Mouse (Mus musculus) embryonic facial prominence, embryonic 13.5 days (tissue): ENCODE data around the gene Zfp36. TPM values are rescaled to one million over a fixed set of nuclear protein-coding genes. Genes with fewer than 3 reads are reported as not detected.

Source experiments
- ATAC-seq: fragments of 200-750 bp; cut with Nextera tagmentation; 2 replicates; pipeline ENCODE4 v1.8.0; 2017; ENCODE audit warnings: low read depth; ENCODE audit not compliant: insufficient number of reproducible peaks, insufficient read depth, low FRiP score, low TSS enrichment
- H3K27ac ChIP-seq: fragments of 300-500 bp; sonication (generic); 2 replicates; pipeline ENCODE4 v1.5.1; 2015; ENCODE audit warnings: moderate library complexity, mild to moderate bottlenecking, inconsistent platforms
- H3K27me3 ChIP-seq: fragments of 300-500 bp; sonication (generic); 2 replicates; pipeline ENCODE4 v1.6.1; 2015; ENCODE audit warnings: mild to moderate bottlenecking, inconsistent platforms
- H3K36me3 ChIP-seq: fragments of 300-500 bp; sonication (generic); 2 replicates; pipeline ENCODE4 v1.6.1; 2015; ENCODE audit warnings: mild to moderate bottlenecking, inconsistent platforms
- H3K4me1 ChIP-seq: fragments of 300-500 bp; sonication (generic); 2 replicates; pipeline ENCODE4 v1.6.1; 2015; ENCODE audit warnings: inconsistent platforms
- H3K4me2 ChIP-seq: fragments of 300-500 bp; sonication (generic); 2 replicates; pipeline ENCODE4 v1.6.1; 2015; ENCODE audit warnings: moderate library complexity, mild to moderate bottlenecking, inconsistent platforms
- H3K4me3 ChIP-seq: fragments of 300-500 bp; sonication (generic); 2 replicates; pipeline ENCODE4 v1.5.1; 2015; ENCODE audit warnings: mild to moderate bottlenecking, inconsistent platforms
- H3K9ac ChIP-seq: fragments of 300-500 bp; sonication (generic); 2 replicates; pipeline ENCODE4 v1.6.1; 2015; ENCODE audit warnings: mild to moderate bottlenecking, inconsistent platforms
- H3K9me3 ChIP-seq: fragments of 300-500 bp; sonication (generic); 2 replicates; pipeline ENCODE4 v1.6.1; 2016; ENCODE audit warnings: inconsistent platforms
- WGBS: fragments of 180-500 bp; shearing (Covaris S2); methylation state at CpG from one replicate; pipeline ENCODE4 v1.1.7; 2015; ENCODE audit warnings: mixed read lengths; 5-methylcytosine and 5-hydroxymethylcytosine counted together
- polyA plus RNA-seq: library from polyadenylated mRNA; unstranded; fragments of >200 nt; fragmentation: Nextera tagmentation; extraction: Ambion mirVana; gene quantifications from 2 replicates; pipeline ENCODE4 v1.2.1, GENCODE M21; 2015

Gene Zfp36
- polyA plus RNA-seq, 1 experiment from 2014 or later, result 11.0 TPM

DNA sequence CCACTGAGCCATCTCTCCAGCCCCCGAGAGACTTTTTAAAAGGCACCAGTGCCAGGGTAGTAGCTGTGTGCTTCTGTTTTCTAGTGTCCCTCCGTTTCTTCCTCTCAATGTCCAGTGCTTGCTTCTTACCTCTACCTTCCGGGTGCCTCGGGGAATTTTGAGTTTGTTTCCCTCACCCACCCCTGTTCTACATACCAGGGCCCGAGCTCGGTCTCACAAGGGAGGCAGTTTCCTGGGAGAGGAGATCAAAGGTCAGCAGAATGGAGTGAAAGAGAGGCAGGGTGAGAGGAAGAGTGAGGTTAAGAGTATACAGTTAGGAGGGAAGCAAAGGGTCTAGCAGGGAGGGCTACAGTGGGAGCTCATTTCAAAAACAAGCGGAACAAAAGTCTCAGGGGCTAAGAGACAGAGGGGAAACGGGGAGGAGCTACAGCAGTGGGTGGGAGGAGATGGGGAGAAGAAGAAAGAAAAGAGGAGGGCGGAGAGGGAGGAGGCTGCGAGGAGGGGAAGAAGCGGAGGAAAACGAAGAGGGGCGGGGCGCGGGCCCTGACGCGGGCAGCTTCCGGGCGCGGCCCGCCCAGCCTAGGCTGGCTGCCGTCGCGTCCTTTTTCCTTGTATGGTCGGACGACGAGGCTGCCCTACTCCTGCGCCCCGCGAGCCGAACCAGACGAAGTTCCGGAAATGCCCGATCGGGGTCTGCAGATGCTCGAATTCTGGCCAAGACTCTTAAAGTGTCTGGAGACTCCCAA, 4.7 kb downstream of the Zfp36 start:
- WGBS, result under 1% methylated on average over 36 of the region's 36 CpGs
- Histone ChIP-seq H3K4me1 (peaks cover 53% of the 10 kb centered on the region), H3K9ac (peak overlapping the region; percentile 80)

GRCm38 (mm10) chr7:28374647-28375046, 5.4 kb downstream of the Zfp36 start:
- Histone ChIP-seq H3K4me3 (no peak overlapping the region), H3K27ac (peak overlapping the region; percentile 98), H3K27me3 (no peaks in the 10 kb centered on the region), H3K4me1 (peaks cover 57% of the 10 kb centered on the region), H3K9me3 (no peaks in the 10 kb centered on the region), H3K4me2 (peak overlapping the region; percentile 95), H3K9ac (peak overlapping the region; percentile 80; the same call in 1 of the 2 replicates), H3K36me3 (peaks cover 20% of the 10 kb centered on the region)
- WGBS, result 83% methylated on average over 10 of the region's 10 CpGs
- no peak for ATAC-seq

More for the DNA sequence above, 4.7 kb downstream of the Zfp36 start:
- Histone ChIP-seq H3K4me2 (peak overlapping the region; percentile 95), H3K9me3 (no peaks in the 10 kb centered on the region), H3K4me3 (peak overlapping the region; percentile 45), H3K36me3 (peaks cover 13% of the 10 kb centered on the region), H3K27me3 (no peaks in the 10 kb centered on the region), H3K27ac (peak overlapping the region; percentile 98)
- ATAC-seq, result peak; percentile 39

- Histone ChIP-seq H3K9ac (peak overlapping the region; percentile 54), H3K4me1 (peaks cover 59% of the 10 kb centered on the region), H3K36me3 (peaks cover 26% of the 10 kb centered on the region), H3K27me3 (no peaks in the 10 kb centered on the region), H3K27ac (peak overlapping the region; percentile 97), H3K4me2 (0 out of 2 replicates have a peak overlapping the region, but pooled peaks have one; percentile 9), H3K9me3 (no peaks in the 10 kb centered on the region), H3K4me3 (no peak overlapping the region)
- WGBS, result 74% methylated on average over 7 of the region's 7 CpGs
- ATAC-seq, result no peak
Measured at GRCm38 (mm10) chr7:28373891-28374495, 6.1 kb downstream of the Zfp36 start.

- Histone ChIP-seq H3K27ac (peak overlapping the region; percentile 97), H3K9me3 (no peaks in the 10 kb centered on the region), H3K4me1 (peaks cover 52% of the 10 kb centered on the region), H3K36me3 (peaks cover 34% of the 10 kb centered on the region), H3K27me3 (no peaks in the 10 kb centered on the region), H3K9ac (peak overlapping the region; percentile 68), H3K4me3 (peak overlapping the region; percentile 78), H3K4me2 (peak overlapping the region; percentile 96)
- WGBS, result under 1% methylated on average over 9 of the region's 9 CpGs
- ATAC-seq, result no peak
Measured at GRCm38 (mm10) chr7:28373131-28373581, 6.9 kb downstream of the Zfp36 start.

DNA sequence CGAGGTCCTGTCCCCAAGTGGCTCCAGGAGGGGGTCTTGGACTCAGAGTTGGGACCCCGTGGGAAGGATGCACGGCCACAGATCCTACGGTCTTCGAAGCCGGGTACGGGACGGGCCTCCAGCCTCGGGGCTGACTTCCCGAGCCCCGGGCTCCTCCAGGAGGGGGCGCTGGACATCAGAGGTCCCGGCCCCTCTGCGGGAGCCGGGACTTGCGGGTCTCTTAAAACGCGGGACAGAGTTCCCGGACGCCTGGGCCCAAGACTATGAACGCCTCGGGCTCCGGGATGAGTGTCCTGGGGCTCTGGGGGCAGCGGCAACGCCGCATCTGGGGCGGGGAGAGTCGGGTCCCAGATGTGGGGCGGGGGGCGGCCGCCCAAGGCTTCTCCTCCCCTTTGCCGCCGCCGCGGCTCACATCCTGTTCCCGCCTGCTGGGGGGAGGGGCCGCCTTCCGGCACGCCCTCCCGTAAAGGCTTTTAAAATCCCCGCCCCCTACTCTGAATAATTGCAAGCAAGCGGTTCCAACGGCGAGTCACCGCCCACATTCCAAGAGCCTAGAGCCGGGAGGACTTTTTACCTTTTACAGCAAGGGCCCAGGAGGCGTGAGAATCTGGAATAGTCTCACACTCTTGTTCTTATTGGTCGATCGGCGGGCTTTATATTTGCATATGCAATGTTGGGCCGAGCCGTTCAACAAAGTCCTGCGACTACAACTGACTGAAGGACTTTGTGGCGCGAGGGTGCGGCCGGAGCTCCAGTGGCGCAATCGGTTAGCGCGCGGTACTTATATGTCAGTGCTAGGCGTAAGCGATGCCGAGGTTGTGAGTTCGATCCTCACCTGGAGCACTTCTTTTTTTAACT, 7.6 kb downstream of the Zfp36 start, which contains the start of gene Plekhg2:
TSS of gene Plekhg2 (minus strand) at position 349 of the 858 bp plus-strand sequence.
- peaks cover 45% of the 10 kb centered on the region for H3K4me1 ChIP-seq
- under 1% methylated on average over 64 of the region's 66 CpGs for WGBS

GRCm38 (mm10) chr7:28371514-28371989, 8.5 kb downstream of the Zfp36 start:
- Histone ChIP-seq H3K9ac (peak overlapping the region; percentile 90), H3K4me3 (peak overlapping the region; percentile 78), H3K27ac (peak overlapping the region; percentile 97), H3K4me2 (peak overlapping the region; percentile 96), H3K27me3 (no peaks in the 10 kb centered on the region), H3K36me3 (peaks cover 39% of the 10 kb centered on the region), H3K9me3 (no peaks in the 10 kb centered on the region), H3K4me1 (peaks cover 39% of the 10 kb centered on the region)
- ATAC-seq, result no peak
- under 1% methylated on average over 42 of the region's 43 CpGs for WGBS

More for the DNA sequence above, 7.6 kb downstream of the Zfp36 start, which contains the start of gene Plekhg2:
- H3K9me3 ChIP-seq, result no peaks in the 10 kb centered on the region
- peak within 1 kb of the TSS; percentile 90 for H3K9ac ChIP-seq
- peak; percentile 88 for ATAC-seq
- peaks cover 34% of the 10 kb centered on the region for H3K36me3 ChIP-seq
- peak within 1 kb of the TSS; percentile 78 for H3K4me3 ChIP-seq
- peak within 1 kb of the TSS; percentile 97 for H3K27ac ChIP-seq
- H3K27me3 ChIP-seq, result no peaks in the 10 kb centered on the region
- H3K4me2 ChIP-seq, result peak within 1 kb of the TSS; percentile 96

GRCm38 (mm10) chr7:28370977-28371513, 9.0 kb downstream of the Zfp36 start:
- Histone ChIP-seq H3K4me3 (peak overlapping the region; percentile 78), H3K4me2 (peak overlapping the region; percentile 96), H3K27ac (peak overlapping the region; percentile 97), H3K4me1 (peaks cover 34% of the 10 kb centered on the region), H3K36me3 (peaks cover 44% of the 10 kb centered on the region), H3K9me3 (no peaks in the 10 kb centered on the region), H3K27me3 (no peaks in the 10 kb centered on the region), H3K9ac (peak overlapping the region; percentile 90)
- no peak for ATAC-seq
- 6% methylated on average over 11 of the region's 11 CpGs for WGBS

- Histone ChIP-seq H3K27ac (no peak overlapping the region), H3K36me3 (peaks cover 54% of the 10 kb centered on the region), H3K9me3 (no peaks in the 10 kb centered on the region), H3K27me3 (no peaks in the 10 kb centered on the region), H3K9ac (peak overlapping the region; percentile 90), H3K4me1 (peaks cover 30% of the 10 kb centered on the region), H3K4me2 (peak overlapping the region; percentile 96), H3K4me3 (peak overlapping the region; percentile 78)
- no peak for ATAC-seq
- 90% methylated on average over 14 of the region's 14 CpGs for WGBS
Measured at GRCm38 (mm10) chr7:28370051-28370450, 10.0 kb downstream of the Zfp36 start.

DNA sequence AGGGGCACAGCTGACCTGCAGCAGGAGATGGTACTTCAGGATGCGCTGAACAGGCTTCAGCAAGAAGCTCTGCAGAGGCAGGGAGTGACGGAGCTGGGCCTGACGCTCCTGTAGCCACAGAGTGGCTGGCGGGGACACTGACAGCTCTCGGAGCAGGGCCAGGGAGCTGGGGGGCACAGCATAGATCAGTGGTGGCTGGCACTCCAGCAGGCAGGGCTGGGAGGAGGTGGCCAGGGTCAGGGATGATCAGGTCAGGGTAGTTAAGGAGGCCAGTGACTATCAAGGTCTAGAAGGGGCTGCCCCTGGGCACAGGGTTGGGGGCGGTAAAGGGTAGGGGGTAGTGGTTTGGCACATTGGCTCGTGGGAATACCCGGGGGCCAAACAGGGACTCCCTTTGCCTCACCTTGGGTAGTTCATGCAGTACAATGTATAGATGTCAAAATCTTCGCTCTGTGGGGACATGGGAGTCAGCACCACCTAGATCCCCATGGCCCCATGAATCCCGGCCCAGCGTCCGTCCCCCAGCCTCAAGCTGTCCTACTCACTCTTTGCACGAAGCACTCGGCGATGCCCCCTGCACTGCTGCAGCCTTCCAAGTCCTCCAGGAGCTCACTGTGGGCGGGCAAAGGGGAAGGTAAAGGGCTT, 11.7 kb downstream of the Zfp36 start:
- H3K9me3 ChIP-seq, result no peaks in the 10 kb centered on the region
- no peaks in the 10 kb centered on the region for H3K27me3 ChIP-seq
- H3K9ac ChIP-seq, result no peak overlapping the region
- H3K36me3 ChIP-seq, result peaks cover 70% of the 10 kb centered on the region
- peak overlapping the region; percentile 3; the same call in 1 of the 2 replicates for H3K4me3 ChIP-seq
- 0 out of 2 replicates have a peak overlapping the region, but pooled peaks have one; percentile 96 for H3K4me2 ChIP-seq
- no peak for ATAC-seq
- peaks cover 20% of the 10 kb centered on the region for H3K4me1 ChIP-seq
- WGBS, result 92% methylated on average over 16 of the region's 16 CpGs
- no peak overlapping the region for H3K27ac ChIP-seq

DNA sequence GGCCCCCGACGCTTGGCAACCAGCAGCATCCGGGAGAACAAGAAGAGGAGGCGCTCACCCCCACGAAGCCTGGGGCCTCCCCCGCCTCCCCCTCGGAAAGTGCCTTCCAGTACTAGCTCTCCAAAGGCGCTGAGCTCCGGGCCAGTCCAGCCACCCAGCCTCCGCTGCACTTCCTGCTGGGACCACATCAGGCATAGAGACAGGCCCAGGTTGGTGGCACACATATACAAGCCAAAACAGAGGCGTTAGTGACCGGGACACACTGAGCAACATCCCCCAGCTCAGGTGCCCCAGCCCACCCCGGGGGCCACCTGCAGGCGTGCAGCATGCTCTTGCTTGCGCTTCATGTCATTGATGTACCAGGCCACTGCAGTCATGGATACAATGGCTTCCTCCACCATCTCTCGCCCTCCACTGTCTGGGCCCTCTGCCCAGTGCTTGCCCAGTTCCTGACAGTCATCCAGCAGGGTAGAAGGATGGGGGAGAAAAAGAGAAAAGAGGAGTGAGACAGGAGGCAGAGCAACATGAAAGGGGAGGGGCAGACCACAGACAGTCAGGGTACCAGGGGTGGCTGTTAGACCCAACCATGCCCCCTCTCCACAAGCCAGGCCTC, 12.3 kb downstream of the Zfp36 start:
- Histone ChIP-seq H3K4me1 (peaks cover 20% of the 10 kb centered on the region), H3K36me3 (peaks cover 76% of the 10 kb centered on the region), H3K4me3 (no peak overlapping the region), H3K27me3 (no peaks in the 10 kb centered on the region), H3K27ac (no peak overlapping the region), H3K9ac (0 out of 2 replicates have a peak overlapping the region, but pooled peaks have one; percentile 21), H3K4me2 (no peak overlapping the region), H3K9me3 (no peaks in the 10 kb centered on the region)
- 93% methylated on average over 16 of the region's 16 CpGs for WGBS
- no peak for ATAC-seq
